Mouse (Mus musculus): Measurements from ENCODE around the gene Slit3. TPM values are rescaled to one million over a fixed set of nuclear protein-coding genes. Genes with fewer than 3 reads are reported as not detected.

The Slit3 gene
- polyA plus RNA-seq, 1 experiment = 11.3 TPM

DNA sequence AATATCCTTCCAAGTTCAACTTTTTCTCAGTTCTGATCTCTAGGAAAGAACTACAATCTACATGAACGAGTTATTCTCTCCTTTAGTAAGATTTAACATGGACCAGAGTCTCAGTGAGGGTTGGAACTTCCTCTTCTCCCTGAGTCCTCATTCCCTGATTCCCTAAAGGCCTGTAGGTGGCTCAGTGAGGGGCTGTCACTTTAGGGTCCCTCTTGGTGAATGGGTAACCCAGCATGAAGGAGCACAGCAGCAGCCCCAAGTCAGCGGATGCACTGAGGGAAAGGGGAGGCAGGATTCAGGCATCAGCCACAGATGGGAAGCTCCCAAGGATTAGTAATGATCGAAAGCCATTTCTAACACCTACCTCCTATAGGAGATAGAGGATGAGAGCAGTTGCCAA is 4.6 kb upstream of the Slit3 start:
- no peak overlapping the region for H3K4me3 ChIP-seq (ENCODE audit: insufficient read depth, low read depth, low read length)
- no peaks in the 10 kb centered on the region for H3K4me1 ChIP-seq (ENCODE audit: control insufficient read depth, insufficient read depth, insufficient read length, low read length)
- H3K27ac ChIP-seq (replicated peaks; ENCODE audit: low read depth, low read length) = no peak overlapping the region

DNA sequence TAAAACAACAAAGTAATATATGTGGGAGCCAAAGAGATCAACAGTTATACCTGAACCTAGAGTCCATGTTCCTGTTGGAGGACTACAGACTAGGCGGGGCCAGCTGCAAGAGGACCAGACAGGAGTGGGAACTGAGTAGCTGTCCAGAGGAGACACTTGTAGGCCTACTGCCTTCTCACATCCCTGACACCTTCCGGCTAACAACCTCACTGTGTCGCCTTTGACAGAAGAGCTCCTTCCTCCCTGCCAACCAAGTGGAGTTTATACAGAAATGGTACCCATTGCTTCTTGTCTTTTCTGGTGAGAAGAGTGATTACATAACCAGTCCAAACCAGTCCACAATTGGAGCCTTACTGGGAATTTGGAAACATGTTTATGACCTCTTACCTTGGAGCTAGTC is 3.2 kb upstream of the Slit3 start:
- H3K27ac ChIP-seq (replicated peaks; ENCODE audit: low read depth, low read length) = no peak overlapping the region; the same call in 1 of the 2 replicates
- H3K4me3 ChIP-seq (ENCODE audit: insufficient read depth, low read depth, low read length) = no peak overlapping the region
- H3K4me1 ChIP-seq (ENCODE audit: control insufficient read depth, insufficient read depth, insufficient read length, low read length) = peaks cover 3% of the 10 kb centered on the region; the same call in 1 of the 2 replicates

DNA sequence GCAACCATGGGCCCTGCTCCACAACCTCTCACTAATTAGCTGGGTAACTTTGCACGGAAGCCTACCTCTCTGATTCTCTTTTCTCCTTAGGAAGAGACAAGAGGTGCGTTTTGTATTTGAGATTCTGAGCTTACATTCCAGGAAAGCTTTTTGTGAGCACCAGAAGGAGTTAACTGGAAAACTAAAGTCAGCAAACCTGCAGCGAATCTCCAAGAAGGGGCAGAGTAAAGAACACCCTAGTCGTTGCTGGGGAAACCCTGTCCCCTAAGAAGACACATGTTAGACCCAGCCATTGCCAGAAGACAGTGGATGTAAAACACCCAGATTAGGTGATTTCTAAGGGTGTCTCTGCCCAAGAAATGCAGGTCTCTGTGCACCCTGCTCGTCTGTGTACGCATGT is 2.3 kb upstream of the Slit3 start:
- no peak overlapping the region for H3K4me3 ChIP-seq (ENCODE audit: insufficient read depth, low read depth, low read length)
- no peak overlapping the region for H3K27ac ChIP-seq (replicated peaks; ENCODE audit: low read depth, low read length)
- H3K4me1 ChIP-seq (ENCODE audit: control insufficient read depth, insufficient read depth, insufficient read length, low read length) = peaks cover 3% of the 10 kb centered on the region; the same call in 1 of the 2 replicates

DNA sequence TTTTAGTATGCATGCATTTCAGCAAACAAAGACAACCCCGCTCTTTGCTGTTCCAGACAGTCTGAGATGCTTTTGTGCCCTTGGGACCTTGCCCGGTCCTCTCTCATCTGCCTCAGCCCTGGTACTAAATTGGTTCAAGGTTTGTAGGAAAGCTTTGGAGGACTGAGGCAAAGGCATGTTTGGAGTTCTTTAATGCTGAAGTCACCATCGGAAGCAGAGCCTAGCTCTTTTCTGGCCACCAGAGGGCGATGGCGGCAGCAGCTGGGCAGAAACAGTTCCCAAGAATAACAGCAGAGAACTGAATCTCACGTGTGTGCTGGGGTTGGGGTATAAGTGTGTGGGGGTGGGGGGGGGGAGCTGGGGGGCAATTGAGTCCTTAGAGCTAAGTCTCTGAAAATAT is 1.7 kb upstream of the Slit3 start:
- H3K4me3 ChIP-seq (ENCODE audit: insufficient read depth, low read depth, low read length) = no peak overlapping the region
- no peak overlapping the region for H3K27ac ChIP-seq (replicated peaks; ENCODE audit: low read depth, low read length)
- H3K4me1 ChIP-seq (ENCODE audit: control insufficient read depth, insufficient read depth, insufficient read length, low read length) = peaks cover 3% of the 10 kb centered on the region; the same call in 1 of the 2 replicates

DNA sequence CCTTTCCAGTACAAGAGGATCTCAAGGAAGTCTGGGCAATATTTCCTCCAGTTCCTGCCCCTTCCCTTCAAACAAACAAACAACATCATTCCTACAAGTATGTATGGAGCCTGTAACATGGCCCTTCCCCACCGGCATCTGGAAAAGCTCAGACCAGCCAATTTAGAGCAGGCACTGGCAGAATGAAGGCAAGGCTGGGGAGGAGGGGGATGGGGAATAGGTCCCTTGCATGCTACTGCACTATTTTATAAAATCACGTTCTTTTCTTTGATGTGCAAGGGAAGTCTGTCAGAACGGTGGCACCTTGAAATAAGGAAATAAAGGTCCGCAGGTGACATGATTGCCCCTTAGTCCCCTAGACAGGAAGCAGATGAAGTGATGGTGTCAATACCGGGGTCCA is 948 bp upstream of the Slit3 start:
- H3K4me1 ChIP-seq (ENCODE audit: control insufficient read depth, insufficient read depth, insufficient read length, low read length) = peaks cover 3% of the 10 kb centered on the region; the same call in 1 of the 2 replicates
- no peak overlapping the region for H3K4me3 ChIP-seq (ENCODE audit: insufficient read depth, low read depth, low read length)
- H3K27ac ChIP-seq (replicated peaks; ENCODE audit: low read depth, low read length) = no peak overlapping the region

DNA sequence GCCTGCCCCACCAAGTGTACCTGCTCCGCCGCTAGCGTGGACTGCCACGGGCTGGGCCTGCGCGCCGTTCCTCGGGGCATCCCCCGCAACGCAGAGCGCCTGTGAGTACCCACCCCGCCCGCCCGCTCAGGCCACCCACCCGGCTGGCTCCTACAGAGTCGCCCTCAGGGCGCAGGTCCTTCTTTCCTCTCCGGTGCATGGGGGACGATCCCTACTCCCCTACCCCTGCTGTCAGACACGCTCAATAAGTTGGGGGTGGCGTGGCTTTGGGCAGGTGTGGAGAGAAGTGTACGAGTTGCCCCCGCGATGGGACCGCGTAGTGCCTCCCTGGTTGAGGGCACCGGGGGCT is 561 bp downstream of the Slit3 start:
- H3K4me1 ChIP-seq (ENCODE audit: control insufficient read depth, insufficient read depth, insufficient read length, low read length) = peaks cover 3% of the 10 kb centered on the region; the same call in 1 of the 2 replicates
- H3K4me3 ChIP-seq (ENCODE audit: insufficient read depth, low read depth, low read length) = peak overlapping the region; percentile 84
- H3K27ac ChIP-seq (replicated peaks; ENCODE audit: low read depth, low read length) = peak overlapping the region; percentile 28; the same call in 1 of the 2 replicates

DNA sequence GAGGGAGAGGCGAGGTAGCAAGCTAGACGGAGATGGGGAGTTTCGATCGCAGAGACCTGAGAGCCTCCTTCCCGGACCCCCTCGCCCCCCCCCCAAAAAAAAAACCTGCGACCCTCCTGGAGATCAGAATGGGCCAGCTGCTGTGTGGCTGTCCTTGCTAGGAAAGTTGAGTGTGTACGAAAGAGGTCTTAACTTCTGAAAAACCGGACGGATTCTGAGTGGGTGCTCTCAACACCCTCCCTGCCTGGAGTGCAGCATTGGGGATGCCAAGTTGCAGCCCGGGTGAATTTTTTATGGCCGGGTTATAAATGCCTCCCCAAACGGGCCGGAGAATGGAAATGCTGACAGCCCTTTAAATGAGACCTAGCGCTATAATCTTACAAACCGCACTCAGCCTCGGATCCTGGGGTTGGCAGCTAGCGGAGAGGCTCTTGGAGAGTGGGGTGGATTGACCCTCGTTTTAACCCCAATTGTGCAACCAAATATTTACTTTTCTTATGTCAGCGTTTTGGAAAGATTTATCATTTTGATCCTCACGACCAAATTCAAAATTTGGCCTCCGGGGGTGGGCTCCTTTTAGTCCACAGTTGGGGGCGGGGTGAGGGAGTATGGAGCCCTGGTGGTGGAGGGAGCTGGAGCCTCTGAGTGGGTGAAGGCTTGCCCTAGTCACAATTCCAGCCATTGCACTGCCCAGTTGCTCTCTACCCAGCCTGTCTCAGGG is 1.2 kb downstream of the Slit3 start:
- H3K4me1 ChIP-seq (ENCODE audit: control insufficient read depth, insufficient read depth, insufficient read length, low read length) = peaks cover 3% of the 10 kb centered on the region; the same call in 1 of the 2 replicates
- H3K4me3 ChIP-seq (ENCODE audit: insufficient read depth, low read depth, low read length) = peak overlapping the region; percentile 84
- no peak overlapping the region for H3K27ac ChIP-seq (replicated peaks; ENCODE audit: low read depth, low read length)

DNA sequence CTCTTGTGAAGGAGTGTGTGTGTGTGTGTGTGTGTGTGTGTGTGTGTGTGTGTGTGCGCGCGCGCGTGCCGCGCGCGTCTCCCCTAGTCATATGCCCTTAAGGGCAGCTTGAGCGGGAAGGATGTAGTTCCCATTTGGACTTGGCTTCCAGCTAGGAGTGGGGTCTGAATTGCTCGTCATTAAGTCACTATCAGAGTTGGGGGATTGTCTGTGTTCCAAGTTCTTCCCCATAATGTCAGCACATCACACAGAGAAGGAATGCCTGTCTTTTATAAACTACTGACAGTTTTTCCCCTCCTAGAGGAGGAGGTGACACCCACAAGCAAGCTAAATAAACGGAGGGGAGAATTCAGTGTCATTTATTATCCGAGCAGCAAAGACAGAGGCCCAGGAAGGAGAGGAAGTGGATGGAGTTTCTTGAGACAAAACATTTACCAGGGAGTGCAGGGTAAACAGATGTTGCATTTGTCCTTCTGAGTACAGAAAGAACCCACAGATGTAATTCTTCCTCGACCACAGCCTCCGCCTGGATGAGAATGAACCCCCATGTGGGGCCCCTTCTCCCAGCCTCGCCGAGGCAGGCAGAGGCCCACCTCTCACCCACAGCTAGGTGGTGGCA is 3.6 kb downstream of the Slit3 start:
- Histone ChIP-seq H3K27ac (replicated peaks; ENCODE audit: low read depth, low read length) (no peak overlapping the region; the same call in 1 of the 2 replicates), H3K4me1 (ENCODE audit: control insufficient read depth, insufficient read depth, insufficient read length, low read length) (peaks cover 3% of the 10 kb centered on the region; the same call in 1 of the 2 replicates), H3K4me3 (ENCODE audit: insufficient read depth, low read depth, low read length) (no peak overlapping the region)

DNA sequence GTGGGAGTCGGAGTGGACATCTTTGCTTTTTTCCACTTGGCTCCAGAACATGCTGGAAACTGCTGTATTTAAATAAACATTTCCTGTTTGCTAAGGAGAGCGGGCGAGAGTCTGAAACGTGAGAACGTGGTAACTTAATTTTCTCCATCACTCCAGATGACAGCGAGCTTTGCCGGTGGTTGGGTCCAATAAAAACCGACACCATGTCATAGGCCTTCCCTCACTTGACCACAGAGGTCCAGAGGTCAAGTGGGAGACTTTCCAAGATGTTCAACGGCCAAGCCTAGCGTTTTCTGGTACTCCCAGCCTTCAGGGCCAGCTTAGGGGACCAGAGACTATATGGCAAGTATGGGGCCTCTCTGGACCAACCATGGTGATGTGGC is 4.1 kb downstream of the Slit3 start:
- no peak overlapping the region for H3K4me3 ChIP-seq (ENCODE audit: insufficient read depth, low read depth, low read length)
- no peak overlapping the region for H3K27ac ChIP-seq (replicated peaks; ENCODE audit: low read depth, low read length)
- peaks cover 3% of the 10 kb centered on the region; the same call in 1 of the 2 replicates for H3K4me1 ChIP-seq (ENCODE audit: control insufficient read depth, insufficient read depth, insufficient read length, low read length)

DNA sequence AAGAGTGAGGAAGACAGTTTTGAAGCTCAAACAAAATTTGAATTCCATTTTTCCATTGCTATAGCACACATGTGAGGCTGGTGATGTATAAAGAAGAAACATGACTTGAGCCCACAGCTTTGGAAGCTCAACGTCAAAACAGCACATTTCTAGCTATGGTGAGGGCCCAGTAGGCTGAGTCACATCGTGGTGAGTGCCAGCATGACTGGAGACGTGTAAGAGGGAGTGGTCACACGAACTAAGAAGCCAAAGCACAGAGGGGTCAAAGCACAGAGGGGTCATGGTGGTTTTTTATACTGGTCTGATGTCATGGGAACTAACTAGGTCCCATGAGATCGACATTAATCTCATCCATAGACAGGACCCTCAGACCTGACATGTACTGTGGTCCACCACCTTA is 10.7 kb downstream of the Slit3 start:
- Histone ChIP-seq H3K4me1 (ENCODE audit: control insufficient read depth, insufficient read depth, insufficient read length, low read length) (no peaks in the 10 kb centered on the region), H3K4me3 (ENCODE audit: insufficient read depth, low read depth, low read length) (no peak overlapping the region), H3K27ac (replicated peaks; ENCODE audit: low read depth, low read length) (no peak overlapping the region)

DNA sequence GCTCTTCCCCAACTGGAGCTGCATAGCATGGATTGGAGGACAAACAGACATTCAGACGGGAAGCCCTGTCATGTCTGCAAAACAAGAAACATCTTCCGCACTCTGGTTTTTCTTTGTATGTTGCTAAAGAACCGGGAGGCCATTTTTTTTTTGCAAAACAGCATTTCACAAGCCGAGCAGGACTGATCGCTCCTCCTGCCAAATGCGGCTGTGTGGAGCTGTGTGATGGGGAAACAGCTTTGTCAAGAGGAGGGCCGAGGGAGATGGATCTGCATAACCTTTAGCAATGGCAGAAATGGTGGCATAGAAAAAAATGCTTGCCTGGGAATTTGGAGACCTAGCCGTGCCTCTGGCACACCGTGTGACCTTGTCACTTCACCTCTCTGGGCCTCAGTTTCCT is 15.6 kb downstream of the Slit3 start:
- Histone ChIP-seq H3K4me3 (ENCODE audit: insufficient read depth, low read depth, low read length) (no peak overlapping the region), H3K4me1 (ENCODE audit: control insufficient read depth, insufficient read depth, insufficient read length, low read length) (peaks cover 12% of the 10 kb centered on the region; the same call in 1 of the 2 replicates), H3K27ac (replicated peaks; ENCODE audit: low read depth, low read length) (no peak overlapping the region)

DNA sequence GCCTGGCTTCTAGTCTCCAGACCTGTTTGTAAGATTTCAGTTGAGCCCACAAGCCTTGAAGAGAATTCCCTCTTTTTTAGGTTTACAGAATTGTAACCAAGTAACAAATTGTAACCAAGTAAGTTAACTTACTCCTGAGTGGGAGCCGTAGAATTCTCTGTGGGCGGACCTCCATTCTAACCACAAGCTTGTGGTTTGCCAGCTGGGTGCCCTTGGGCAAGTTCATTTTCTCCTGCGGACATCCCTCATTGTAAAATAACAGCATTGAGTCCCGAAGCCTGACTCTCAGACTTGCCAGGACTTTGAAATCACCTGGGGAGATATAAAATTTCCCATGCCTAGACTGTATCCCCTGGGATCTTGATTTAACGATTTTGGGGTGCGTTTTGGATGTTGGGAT is 19.1 kb downstream of the Slit3 start:
- H3K4me3 ChIP-seq (ENCODE audit: insufficient read depth, low read depth, low read length) = no peak overlapping the region
- no peak overlapping the region for H3K27ac ChIP-seq (replicated peaks; ENCODE audit: low read depth, low read length)
- peaks cover 12% of the 10 kb centered on the region for H3K4me1 ChIP-seq (ENCODE audit: control insufficient read depth, insufficient read depth, insufficient read length, low read length)

DNA sequence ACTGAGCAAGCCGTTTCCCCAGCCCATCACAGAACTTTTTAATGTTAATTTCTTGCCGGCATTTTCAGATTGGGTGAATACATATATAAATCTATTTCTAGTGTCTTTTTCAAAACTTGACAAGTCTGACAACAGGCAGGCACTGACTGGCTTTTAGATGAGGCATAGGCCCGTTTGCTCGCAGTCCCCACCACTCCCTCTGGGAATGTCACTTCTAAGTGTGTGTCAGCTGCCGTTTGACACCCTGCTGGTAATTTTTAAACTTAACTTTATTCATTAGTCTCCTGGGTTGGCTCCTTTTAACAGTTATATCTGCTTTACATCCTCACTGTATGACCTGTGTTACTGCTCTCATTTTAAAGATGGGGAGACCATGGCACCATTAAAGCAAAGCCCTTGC is 21.2 kb downstream of the Slit3 start:
- H3K4me1 ChIP-seq (ENCODE audit: control insufficient read depth, insufficient read depth, insufficient read length, low read length) = peaks cover 12% of the 10 kb centered on the region
- no peak overlapping the region for H3K4me3 ChIP-seq (ENCODE audit: insufficient read depth, low read depth, low read length)
- H3K27ac ChIP-seq (replicated peaks; ENCODE audit: low read depth, low read length) = no peak overlapping the region

DNA sequence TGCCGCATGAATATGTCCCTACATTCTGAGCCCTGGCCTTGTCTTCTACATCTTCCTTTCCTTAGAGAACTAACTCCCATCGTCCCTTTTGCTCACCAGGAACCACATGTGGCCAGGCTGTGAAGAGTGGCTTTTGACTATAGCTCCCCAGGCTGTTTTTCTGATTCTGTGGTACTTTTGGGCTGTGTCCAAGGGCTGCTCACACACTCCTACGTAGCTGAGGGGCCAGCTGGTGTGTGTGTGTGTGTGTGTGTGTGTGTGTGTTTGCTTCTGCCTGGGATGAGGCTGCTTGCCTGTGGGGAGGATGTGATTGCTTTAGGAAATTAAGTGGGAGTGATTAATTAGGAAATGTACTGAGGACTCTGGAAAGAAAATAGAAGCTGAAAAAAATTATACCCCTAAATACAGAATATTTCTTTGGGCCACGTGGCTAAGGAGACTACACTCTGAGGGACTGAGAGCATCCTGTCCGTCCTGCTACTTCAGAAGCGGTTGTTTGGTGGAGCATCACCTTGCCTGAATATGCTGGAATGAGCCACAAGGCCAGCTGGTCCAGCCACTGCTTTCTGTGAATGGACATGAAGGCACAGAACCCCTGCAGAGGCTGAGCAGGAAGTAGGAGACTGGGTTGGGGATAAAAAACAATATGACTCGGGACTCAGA is 21.8 kb downstream of the Slit3 start:
- no peak overlapping the region for H3K4me3 ChIP-seq (ENCODE audit: insufficient read depth, low read depth, low read length)
- H3K27ac ChIP-seq (replicated peaks; ENCODE audit: low read depth, low read length) = no peak overlapping the region
- H3K4me1 ChIP-seq (ENCODE audit: control insufficient read depth, insufficient read depth, insufficient read length, low read length) = peaks cover 6% of the 10 kb centered on the region

DNA sequence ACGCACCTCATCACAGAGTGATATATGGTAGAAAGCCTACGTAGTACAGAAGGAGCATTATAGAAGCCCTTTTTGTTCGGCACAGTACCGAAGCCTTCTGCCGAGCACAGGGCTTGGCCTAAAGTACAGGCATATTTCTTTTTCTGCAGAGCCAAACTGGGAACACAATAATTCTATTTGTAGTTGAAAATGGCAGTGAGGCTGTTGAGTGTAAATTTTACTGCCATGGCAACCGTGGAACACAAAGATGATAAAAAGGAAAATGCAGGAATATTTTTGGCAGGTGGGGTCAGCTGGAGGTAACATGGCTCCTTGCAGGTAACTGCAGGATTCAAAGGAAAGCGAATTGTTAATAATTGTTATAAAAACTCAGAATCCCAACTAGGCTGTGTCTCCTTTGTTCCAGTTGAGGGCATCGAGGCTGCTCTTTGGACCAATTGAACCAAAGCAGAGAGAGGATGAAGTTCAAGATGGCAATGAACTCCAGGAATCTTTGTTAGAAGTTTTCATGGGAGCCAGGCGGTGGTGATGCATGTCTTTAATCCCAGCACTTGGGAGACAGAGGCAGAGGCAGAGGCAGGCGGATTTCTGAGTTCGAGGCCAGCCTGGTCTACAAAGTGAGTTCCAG is 26.9 kb downstream of the Slit3 start:
- Histone ChIP-seq H3K27ac (replicated peaks; ENCODE audit: low read depth, low read length) (no peak overlapping the region), H3K4me1 (ENCODE audit: control insufficient read depth, insufficient read depth, insufficient read length, low read length) (peaks cover 12% of the 10 kb centered on the region), H3K4me3 (ENCODE audit: insufficient read depth, low read depth, low read length) (no peak overlapping the region)

Data from brown adipose tissue, adult 24 weeks (tissue).